Mouse (Mus musculus) CH12.LX (cell line): ENCODE measurements at regions not wholly inside any gene's neighbourhood (a gene's known extent, or its start where the extent isn't known, plus 50 kb on each side); places are given as distances from the start of the nearest gene placed in this dataset.

Experiments used
- DNase-seq: peaks from one replicate; pipeline ENCODE4 v3.0.0-alpha.2; 2013; ENCODE audit errors: extremely low read depth
- H3K27ac ChIP-seq: 2 replicates; pipeline ENCODE4 v1.5.1; 2012; ENCODE audit warnings: low read depth, mild to moderate bottlenecking, control low read depth, moderate library complexity; ENCODE audit not compliant: insufficient read depth
- H3K27me3 ChIP-seq: replicated peaks from 2 replicates; pipeline ENCODE3; 2012; ENCODE audit warnings: inconsistent platforms
- H3K36me3 ChIP-seq, 2 experiments: replicated peaks in 1 of 2; 2 replicates each; pipeline versions ENCODE3 to v1.6.1; 2012; ENCODE audit warnings: inconsistent platforms in 1 of 2, low read length in 1 of 2, mild to moderate bottlenecking in 1 of 2, mixed read lengths in 1 of 2, moderate library complexity in 1 of 2; ENCODE audit not compliant: control insufficient read depth in 1 of 2, insufficient read depth in 1 of 2
- H3K4me1 ChIP-seq, 2 experiments: 2 replicates each; pipeline ENCODE4 v1.6.1; 2012; ENCODE audit warnings: inconsistent platforms in 1 of 2, moderate library complexity in 1 of 2; ENCODE audit not compliant: insufficient read depth in 2 of 2, control insufficient read depth in 1 of 2
- H3K4me2 ChIP-seq: 2 replicates; pipeline ENCODE4 v1.6.1; 2012; ENCODE audit warnings: low read depth, mild to moderate bottlenecking, control low read depth; ENCODE audit not compliant: poor library complexity, insufficient read depth, severe bottlenecking
- H3K4me3 ChIP-seq, 3 experiments: fragments of 150-350 bp in 1 of 3; sonication (generic) in 1 of 3; replicated peaks in 1 of 3; 2 replicates each; pipeline versions ENCODE3 to v1.5.1; 2011 to 2012; ENCODE audit warnings: low read depth in 2 of 3, low read length in 2 of 3, mild to moderate bottlenecking in 2 of 3, moderate library complexity in 2 of 3, control low read depth in 1 of 3, improper control_type of control experiment in 1 of 3, inconsistent platforms in 1 of 3, mixed read lengths in 1 of 3; ENCODE audit not compliant: poor library complexity in 1 of 3
- H3K79me2 ChIP-seq: replicated peaks from 2 replicates; pipeline ENCODE4 v1.6.1; 2012; ENCODE audit warnings: mild to moderate bottlenecking, moderate library complexity; ENCODE audit not compliant: control insufficient read depth, poor library complexity, insufficient read depth, severe bottlenecking; ENCODE audit errors: extremely low read depth
- H3K9ac ChIP-seq: 2 replicates; pipeline ENCODE4 v1.6.1; 2012; ENCODE audit warnings: low read depth, mild to moderate bottlenecking, control low read depth, moderate library complexity; ENCODE audit not compliant: insufficient read depth
- H3K9me3 ChIP-seq: replicated peaks from 2 replicates; pipeline ENCODE3; 2012; ENCODE audit warnings: low read length, inconsistent platforms, mixed read lengths
- BHLHE40 ChIP-seq: IDR thresholded peaks from 2 replicates; pipeline ENCODE4 v1.6.1; 2011; ENCODE audit warnings: mild to moderate bottlenecking, low read depth, low read length, improper control_type of control experiment
- CHD1 ChIP-seq: IDR thresholded peaks from 2 replicates; pipeline ENCODE4 v1.6.1; 2012; ENCODE audit warnings: low read depth, low read length, improper control_type of control experiment, inconsistent platforms
- ELF1 ChIP-seq: IDR thresholded peaks from 2 replicates; pipeline ENCODE4 v1.6.1; 2014; ENCODE audit warnings: low read depth, mild to moderate bottlenecking, inconsistent platforms, low read length, improper control_type of control experiment
- EP300 ChIP-seq: IDR thresholded peaks from 2 replicates; pipeline ENCODE4 v1.6.1; 2011; ENCODE audit warnings: low read length, improper control_type of control experiment
- ETS1 ChIP-seq: conservative IDR thresholded peaks from 2 replicates; pipeline ENCODE4 v1.6.1; 2012; ENCODE audit warnings: low read depth, mild to moderate bottlenecking, inconsistent platforms, low read length, improper control_type of control experiment, moderate library complexity
- IRF4 ChIP-seq: IDR thresholded peaks from 2 replicates; pipeline ENCODE4 v1.6.1; 2014; ENCODE audit warnings: low read depth, mild to moderate bottlenecking, inconsistent platforms, low read length, improper control_type of control experiment
- JUN ChIP-seq: IDR thresholded peaks from 2 replicates; pipeline ENCODE4 v1.6.1; 2011; ENCODE audit warnings: low read depth, mild to moderate bottlenecking, low read length, improper control_type of control experiment, moderate library complexity; ENCODE audit not compliant: insufficient read depth
- JUND ChIP-seq: conservative IDR thresholded peaks from 2 replicates; pipeline ENCODE4 v1.6.1; 2011; ENCODE audit warnings: low read depth, low read length, improper control_type of control experiment
- KAT2A ChIP-seq: IDR thresholded peaks from 2 replicates; pipeline ENCODE4 v1.6.1; 2012; ENCODE audit warnings: low read length, improper control_type of control experiment, inconsistent platforms; ENCODE audit not compliant: insufficient replicate concordance
- MAFK ChIP-seq: IDR thresholded peaks from 2 replicates; pipeline ENCODE4 v1.6.1; 2011; ENCODE audit warnings: low read length, improper control_type of control experiment; ENCODE audit not compliant: insufficient replicate concordance
- MAX ChIP-seq: IDR thresholded peaks from 2 replicates; pipeline ENCODE4 v1.6.1; 2011; ENCODE audit warnings: low read length, improper control_type of control experiment
- MEF2A ChIP-seq: IDR thresholded peaks from 2 replicates; pipeline ENCODE4 v1.6.1; 2014; ENCODE audit warnings: low read depth, mild to moderate bottlenecking, inconsistent platforms, low read length, improper control_type of control experiment, borderline replicate concordance
- MXI1 ChIP-seq: IDR thresholded peaks from 2 replicates; pipeline ENCODE4 v1.6.1; 2011; ENCODE audit warnings: mild to moderate bottlenecking, low read depth, low read length, improper control_type of control experiment
- MYC ChIP-seq: IDR thresholded peaks from 2 replicates; pipeline ENCODE4 v1.6.1; 2011; ENCODE audit warnings: low read depth, mild to moderate bottlenecking, improper control_type of control experiment, low read length
- NELFE ChIP-seq: IDR thresholded peaks from 2 replicates; pipeline ENCODE4 v1.6.1; 2011; ENCODE audit warnings: low read depth, low read length, improper control_type of control experiment
- PAX5 ChIP-seq: IDR thresholded peaks from 2 replicates; pipeline ENCODE4 v1.6.1; 2012; ENCODE audit warnings: low read length, inconsistent platforms, mixed read lengths
- RAD21 ChIP-seq: IDR thresholded peaks from 2 replicates; pipeline ENCODE4 v1.6.1; 2011; ENCODE audit warnings: low read depth, mild to moderate bottlenecking, low read length, improper control_type of control experiment, moderate library complexity
- RCOR1 ChIP-seq: conservative IDR thresholded peaks from 2 replicates; pipeline ENCODE4 v1.6.1; 2012; ENCODE audit warnings: low read depth, mild to moderate bottlenecking, inconsistent platforms, low read length, improper control_type of control experiment
- SMC3 ChIP-seq: IDR thresholded peaks from 2 replicates; pipeline ENCODE4 v1.6.1; 2011; ENCODE audit warnings: low read depth, low read length, improper control_type of control experiment
- TBP ChIP-seq: conservative IDR thresholded peaks from 2 replicates; pipeline ENCODE4 v1.6.1; 2011; ENCODE audit warnings: low read depth, low read length, improper control_type of control experiment
- TCF12 ChIP-seq: IDR thresholded peaks from 2 replicates; pipeline ENCODE4 v1.6.1; 2014; ENCODE audit warnings: low read depth, mild to moderate bottlenecking, inconsistent platforms, low read length, improper control_type of control experiment
- UBTF ChIP-seq: IDR thresholded peaks from 2 replicates; pipeline ENCODE4 v1.6.1; 2012; ENCODE audit warnings: low read depth, mild to moderate bottlenecking, inconsistent platforms, low read length, improper control_type of control experiment, moderate library complexity
- USF1 ChIP-seq: IDR thresholded peaks from 2 replicates; pipeline ENCODE4 v1.6.1; 2014; ENCODE audit warnings: low read depth, mild to moderate bottlenecking, inconsistent platforms, low read length, improper control_type of control experiment
- ZC3H11A ChIP-seq: IDR thresholded peaks from 2 replicates; pipeline ENCODE4 v1.6.1; 2012; ENCODE audit warnings: low read depth, mild to moderate bottlenecking, inconsistent platforms, low read length, improper control_type of control experiment
- ZKSCAN1 ChIP-seq: IDR thresholded peaks from 2 replicates; pipeline ENCODE4 v1.6.1; 2012; ENCODE audit warnings: low read depth, inconsistent platforms, low read length, improper control_type of control experiment, borderline replicate concordance
- dilution Hi-C: fragments of 300-500 bp; cut with MboI; formaldehyde crosslinking; loops from 2 replicates; pipeline ENCODE4 v1.14.3; 2020; ENCODE audit warnings: low sequenced_read_pairs; ENCODE audit not compliant: extremely low pct_unique_long_range_greater_than_20kb, extremely low pct_ligation_motif_present
- in situ Hi-C: fragments of 300-500 bp; cut with MboI; formaldehyde crosslinking; loops from 3 replicates; pipeline ENCODE4 v1.14.3; 2019; ENCODE audit warnings: low sequenced_read_pairs, low pct_ligation_motif_present, low pct_unique_long_range_greater_than_20kb, mixed read lengths

DNA sequence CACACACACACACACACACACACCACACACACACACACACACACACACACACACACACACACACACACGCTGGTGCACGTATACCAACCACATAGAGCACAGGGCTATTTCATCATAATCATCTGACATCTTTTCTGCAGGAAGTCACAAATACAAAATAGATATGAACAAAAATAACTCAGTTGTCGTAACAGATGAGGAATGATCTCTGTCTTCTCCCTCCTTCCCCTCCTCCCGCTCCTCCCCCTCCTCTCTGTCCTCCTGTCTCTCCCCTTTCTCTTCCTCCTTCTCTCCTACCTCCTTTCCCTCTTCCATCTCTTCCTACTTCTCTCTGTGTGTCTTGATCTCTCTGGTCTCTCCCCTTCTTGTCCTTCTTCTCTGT, 85.2 kb upstream of the Bmp2k start:
- no peak for TF ChIP-seq EP300
- no peak for TF ChIP-seq ZKSCAN1
- no peak for TF ChIP-seq NELFE
- no peak for TF ChIP-seq MAX
- no peak for TF ChIP-seq UBTF
- TF ChIP-seq USF1, result no peak
- no peak for TF ChIP-seq TCF12
- TF ChIP-seq MYC, result no peak
- no peak for TF ChIP-seq MEF2A
- TF ChIP-seq ELF1, result no peak
- Histone ChIP-seq H3K4me2 (peak overlapping the region; percentile 48; the same call in 1 of the 2 replicates), H3K4me3 (peak overlapping the region in 1 of 3 experiments; percentile 37), H3K9ac (peak overlapping the region; percentile 54; the same call in 1 of the 2 replicates), H3K27me3 (no peaks in the 10 kb centered on the region), H3K9me3 (no peaks in the 10 kb centered on the region), H3K27ac (0 out of 2 replicates have a peak overlapping the region, but pooled peaks have one; percentile 16), H3K79me2 (no peaks in the 10 kb centered on the region), H3K4me1 (peaks cover 17 to 43% of the 10 kb centered on the region in 2 experiments), H3K36me3 (no peaks in the 10 kb centered on the region)
- no peak for DNase-seq
- in situ Hi-C loops (loop anchor here (10.0 kb wide), 1 partner anchor 143 kb away; no protein-coding TSS in a partner anchor), dilution Hi-C loops (no loop called here)

DNA sequence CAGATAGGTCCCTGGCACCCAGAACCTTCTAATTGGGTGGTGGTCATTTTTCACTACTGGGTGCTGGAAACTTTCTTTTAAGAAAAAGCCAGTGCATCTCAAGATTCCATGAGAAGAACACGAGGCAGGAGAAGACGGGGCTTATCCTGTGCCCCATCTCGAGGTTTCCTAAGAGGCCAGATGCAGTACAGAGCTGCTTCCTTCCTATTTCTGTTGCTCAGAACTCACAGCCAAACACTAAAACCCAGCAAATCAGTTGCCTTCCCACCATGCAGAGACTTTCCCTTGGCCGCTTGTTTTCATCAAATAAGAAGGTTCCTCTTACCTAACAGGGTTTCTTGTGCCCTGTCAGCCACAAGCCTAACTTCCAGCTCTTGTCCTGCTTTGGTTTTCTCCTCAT, 84.7 kb upstream of the Bmp2k start:
- TF ChIP-seq MAFK, result no peak
- no peak for TF ChIP-seq SMC3
- H3K27ac ChIP-seq, result no peak overlapping the region
- dilution Hi-C loops (no loop called here), in situ Hi-C loops (loop anchor here (10.0 kb wide), 1 partner anchor 142 kb away; no protein-coding TSS in a partner anchor)
- DNase-seq, result no peak
- no peaks in the 10 kb centered on the region for H3K79me2 ChIP-seq
- H3K4me3 ChIP-seq, result no peak overlapping the region
- no peaks in the 10 kb centered on the region for H3K9me3 ChIP-seq
- H3K9ac ChIP-seq, result no peak overlapping the region
- H3K27me3 ChIP-seq, result no peaks in the 10 kb centered on the region
- H3K4me1 ChIP-seq, result peaks cover 17 to 47% of the 10 kb centered on the region in 2 experiments
- no peaks in the 10 kb centered on the region for H3K36me3 ChIP-seq
- H3K4me2 ChIP-seq, result 0 out of 2 replicates have a peak overlapping the region, but pooled peaks have one; percentile 38

DNA sequence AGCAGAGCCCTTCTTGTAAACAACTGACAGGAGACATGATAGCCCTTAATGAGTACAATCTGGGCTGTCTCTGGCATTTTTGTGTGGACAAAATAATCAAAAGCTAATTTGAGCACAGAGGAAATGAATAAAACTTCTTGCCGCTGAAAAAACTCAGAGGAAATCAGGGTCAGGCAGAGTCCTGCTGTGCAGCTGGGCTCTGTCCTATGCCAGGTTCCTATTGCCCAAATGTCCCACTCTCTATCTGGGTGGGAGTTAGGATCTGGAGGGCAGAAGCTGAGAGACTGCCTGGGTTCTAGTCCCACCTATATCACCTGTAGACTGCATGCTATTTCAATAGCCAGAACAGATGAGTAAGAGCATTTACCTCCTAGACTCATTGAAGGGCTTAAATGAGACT, 83.8 kb upstream of the Bmp2k start:
- Histone ChIP-seq H3K4me2 (no peak overlapping the region), H3K4me1 (peaks cover 20 to 56% of the 10 kb centered on the region in 2 experiments)
- TF ChIP-seq TCF12 (no peak), MXI1 (no peak), TBP (no peak), ETS1 (no peak), NELFE (no peak), BHLHE40 (no peak), IRF4 (no peak), CHD1 (no peak), ZC3H11A (no peak), USF1 (no peak), RCOR1 (no peak), JUND (no peak), ZKSCAN1 (no peak), RAD21 (no peak), JUN (no peak), PAX5 (no peak), KAT2A (no peak)

More for the DNA sequence above, 83.8 kb upstream of the Bmp2k start:
- H3K27me3 ChIP-seq, result no peaks in the 10 kb centered on the region
- no peak overlapping the region for H3K9ac ChIP-seq
- H3K9me3 ChIP-seq, result no peaks in the 10 kb centered on the region
- H3K4me3 ChIP-seq, result no peak overlapping the region
- peaks cover 3% of the 10 kb centered on the region for H3K79me2 ChIP-seq
- no peak overlapping the region for H3K27ac ChIP-seq
- in situ Hi-C loops, result loop anchor here (10.0 kb wide), 1 partner anchor 141 kb away; no protein-coding TSS in a partner anchor
- no peak for DNase-seq
- dilution Hi-C loops, result no loop called here
- H3K36me3 ChIP-seq, result no peaks in the 10 kb centered on the region
